Mouse (Mus musculus) bone marrow macrophage, adult 2 months (primary cell): ENCODE results near the gene Ak1. TPM values are rescaled to one million over a fixed set of nuclear protein-coding genes. Genes with fewer than 3 reads are reported as not detected.

Experiments
- H3K27ac ChIP-seq: 2 replicates; pipeline ENCODE4 v1.5.1; 2012; ENCODE audit warnings: low read depth, low read length; ENCODE audit not compliant: insufficient read depth
- H3K4me1 ChIP-seq: 2 replicates; pipeline ENCODE4 v1.6.1; 2012; ENCODE audit warnings: low read length; ENCODE audit not compliant: control insufficient read depth, insufficient read depth
- H3K4me3 ChIP-seq: 2 replicates; pipeline ENCODE4 v1.5.1; 2012; ENCODE audit warnings: mild to moderate bottlenecking, low read length, moderate library complexity; ENCODE audit not compliant: insufficient read depth
- CTCF ChIP-seq: IDR thresholded peaks from 2 replicates; pipeline ENCODE4 v1.5.1; 2012; ENCODE audit warnings: low read depth, mild to moderate bottlenecking, low read length, moderate library complexity
- POLR2A ChIP-seq: IDR thresholded peaks from 2 replicates; pipeline ENCODE4 v1.6.1; 2012; ENCODE audit warnings: mild to moderate bottlenecking, low read depth, low read length, borderline replicate concordance
- polyA plus RNA-seq: library from polyadenylated mRNA; stranded (reverse); fragments of >200 nt; gene quantifications from 2 replicates; pipeline ENCODE4 v1.2.4, GENCODE M21; 2012; ENCODE audit not compliant: missing spikeins, insufficient read depth, insufficient read length

Gene Ak1
- polyA plus RNA-seq, 1 experiment, result 4.1 TPM

DNA sequence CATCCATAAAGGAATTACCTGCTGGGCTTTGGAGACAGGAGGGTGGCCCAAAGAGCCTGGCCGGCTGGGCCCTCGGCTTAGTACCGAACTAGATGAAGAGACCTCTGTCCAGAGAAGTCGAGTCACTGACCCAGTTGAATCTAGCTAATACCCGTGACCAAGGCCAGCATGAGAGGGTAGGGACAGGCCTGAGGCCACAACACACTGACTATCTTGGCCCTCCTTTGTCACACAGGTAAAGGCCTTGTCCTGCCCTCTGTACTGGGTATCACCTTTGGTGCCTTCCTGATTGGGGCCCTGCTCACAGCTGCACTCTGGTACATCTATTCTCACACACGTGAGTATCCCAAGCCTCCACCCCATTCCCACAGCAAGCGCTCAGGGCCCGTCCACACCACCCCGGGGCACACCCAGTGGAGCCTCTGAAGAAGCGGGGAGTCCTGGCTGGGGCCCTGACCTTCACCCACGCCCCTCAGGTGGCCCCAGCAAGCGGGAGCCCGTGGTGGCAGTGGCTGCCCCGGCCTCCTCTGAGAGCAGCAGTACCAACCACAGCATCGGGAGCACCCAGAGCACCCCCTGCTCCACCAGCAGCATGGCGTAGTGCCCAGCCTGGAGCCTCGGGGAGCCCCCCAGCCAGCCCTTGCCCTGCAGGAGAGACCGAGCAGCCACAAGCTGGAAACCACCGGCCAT is 59.5 kb downstream of the Ak1 start:
- peaks cover 9% of the 10 kb centered on the region for H3K4me1 ChIP-seq
- no peak overlapping the region for H3K27ac ChIP-seq
- no peak overlapping the region for H3K4me3 ChIP-seq
- TF ChIP-seq POLR2A, result no peak
- no peak for TF ChIP-seq CTCF

DNA sequence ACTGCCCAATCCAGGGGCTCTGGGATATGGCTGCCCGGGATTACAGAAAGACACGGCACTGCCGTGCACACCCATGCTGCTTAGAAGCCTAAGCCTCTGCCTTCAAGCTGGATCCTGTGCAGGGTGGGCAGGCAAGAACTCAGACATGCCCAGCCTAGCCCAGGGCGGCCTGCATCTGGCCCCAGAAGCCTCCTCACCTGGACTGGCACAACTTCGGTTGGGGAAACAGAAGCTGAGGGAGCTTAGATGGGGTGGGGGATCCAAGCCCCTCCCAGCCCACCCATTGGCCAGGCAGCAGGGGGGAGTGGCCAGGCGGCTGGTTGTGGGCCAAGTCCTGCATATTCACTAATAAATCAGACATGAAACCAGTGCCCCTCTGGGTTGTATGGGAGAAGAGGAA is 60.2 kb downstream of the Ak1 start:
- H3K4me1 ChIP-seq, result peaks cover 9% of the 10 kb centered on the region
- TF ChIP-seq CTCF, result no peak
- no peak overlapping the region for H3K4me3 ChIP-seq
- H3K27ac ChIP-seq, result no peak overlapping the region

DNA sequence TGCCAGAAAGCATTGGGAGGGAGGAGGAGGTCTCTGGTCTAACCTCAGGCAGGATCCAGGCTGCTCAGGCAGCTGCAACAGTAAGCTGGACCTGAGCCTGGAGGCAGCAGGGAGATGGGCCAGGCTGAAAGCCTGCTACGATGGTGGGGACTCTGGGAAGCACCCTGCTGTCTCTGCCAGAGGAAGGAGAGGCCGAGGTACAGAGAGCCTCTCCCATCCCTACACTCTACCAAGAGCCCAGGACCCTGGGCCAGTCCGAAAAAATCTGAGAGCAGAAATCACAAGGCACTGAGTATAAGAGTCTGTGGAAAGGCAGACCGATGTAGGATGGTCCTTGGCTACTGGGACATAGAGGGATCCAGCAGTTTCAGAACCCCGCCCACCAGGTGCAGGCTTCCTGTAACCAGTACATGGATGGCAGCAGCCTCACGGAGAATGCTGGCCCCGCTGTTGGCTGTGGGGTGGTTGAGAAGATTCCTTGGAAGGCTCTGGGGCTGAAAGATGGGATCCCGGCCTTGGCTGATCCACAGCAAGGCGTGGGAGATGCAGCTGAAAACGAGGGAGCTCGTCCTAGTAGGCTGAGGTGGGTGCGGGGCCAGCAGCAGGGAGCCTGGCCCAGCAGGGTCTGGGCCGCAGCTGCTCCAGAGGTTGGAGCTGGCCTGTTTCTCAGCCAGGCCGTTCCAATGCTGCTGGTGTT is 61.3 kb downstream of the Ak1 start:
- Histone ChIP-seq H3K4me3 (no peak overlapping the region), H3K4me1 (peaks cover 9% of the 10 kb centered on the region), H3K27ac (no peak overlapping the region)
- TF ChIP-seq POLR2A, result no peak
- TF ChIP-seq CTCF, result no peak

DNA sequence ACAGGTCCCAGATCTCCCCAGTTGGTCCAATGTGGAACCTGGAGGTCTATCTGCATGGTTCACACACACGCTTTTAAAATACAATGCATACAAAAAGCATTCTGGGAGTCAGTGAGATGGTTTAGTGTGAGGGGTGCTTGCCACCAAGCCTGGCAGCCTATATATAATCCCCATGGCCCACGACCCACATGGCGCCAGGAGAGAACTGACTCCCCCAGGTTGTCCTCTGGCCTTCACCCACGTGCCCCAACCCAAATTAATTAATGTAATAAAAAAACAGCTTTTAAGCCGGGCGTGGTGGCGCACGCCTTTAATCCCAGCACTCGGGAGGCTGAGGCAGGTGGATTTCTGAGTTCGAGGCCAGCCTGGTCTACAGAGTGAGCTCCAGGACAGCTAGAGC is 62.1 kb downstream of the Ak1 start:
- H3K27ac ChIP-seq, result no peak overlapping the region
- H3K4me3 ChIP-seq, result no peak overlapping the region
- no peak for TF ChIP-seq CTCF
- TF ChIP-seq POLR2A, result no peak
- peaks cover 9% of the 10 kb centered on the region for H3K4me1 ChIP-seq

Other genes with a start within 250 kb of the Ak1 start
- 53.8 and 63.3 TPM in 2 replicates for gene 1110008P14Rik, start 239.8 kb upstream of the Ak1 start, polyA plus RNA-seq
- 2.1 and 2.4 TPM in 2 replicates for gene Lcn2, start 233.5 kb upstream of the Ak1 start, polyA plus RNA-seq
- 7.4 and 7.9 TPM in 2 replicates for gene Ptges2, start 225.9 kb upstream of the Ak1 start, polyA plus RNA-seq
- 5.5 and 6.0 TPM in 2 replicates for gene Naif1, start 171.3 kb upstream of the Ak1 start, polyA plus RNA-seq
- 4.8 and 6.9 TPM in 2 replicates for gene Slc25a25, start 170.3 kb upstream of the Ak1 start, polyA plus RNA-seq
- gene Fam102a, start 86.4 kb upstream of the Ak1 start, polyA plus RNA-seq, result 4.7 and 5.3 TPM in 2 replicates
- gene Dpm2, start 50.9 kb upstream of the Ak1 start, polyA plus RNA-seq, result 55.6 and 68.0 TPM in 2 replicates
- not detected in 2 replicates for gene Pip5kl1, start 47.0 kb upstream of the Ak1 start, polyA plus RNA-seq
- not detected in 2 replicates for gene 9430097D07Rik, start 46.1 kb upstream of the Ak1 start, polyA plus RNA-seq
- gene St6galnac4, start 34.7 kb upstream of the Ak1 start, polyA plus RNA-seq, result 22.0 and 26.9 TPM in 2 replicates
- 30.7 and 35.3 TPM in 2 replicates for gene St6galnac6, start 22.0 kb upstream of the Ak1 start, polyA plus RNA-seq
- 45.4 and 46.2 TPM in 2 replicates for gene Eng, start 24.8 kb downstream of the Ak1 start, polyA plus RNA-seq
- gene Fpgs, start 82.4 kb downstream of the Ak1 start, polyA plus RNA-seq, result 4.3 and 5.1 TPM in 2 replicates
- gene Cdk9, start 91.3 kb downstream of the Ak1 start, polyA plus RNA-seq, result 192 and 210 TPM in 2 replicates
- 19.3 and 22.0 TPM in 2 replicates for gene Sh2d3c, start 99.3 kb downstream of the Ak1 start, polyA plus RNA-seq
- gene 6330409D20Rik, start 119.3 kb downstream of the Ak1 start, polyA plus RNA-seq, result not detected in 2 replicates
- 32.1 and 33.9 TPM in 2 replicates for gene Tor2a, start 135.5 kb downstream of the Ak1 start, polyA plus RNA-seq
- not detected in 2 replicates for gene Ttc16, start 153.9 kb downstream of the Ak1 start, polyA plus RNA-seq
- 3.2 and 5.5 TPM in 2 replicates for gene Ptrh1, start 154.0 kb downstream of the Ak1 start, polyA plus RNA-seq
- not detected in 2 replicates for gene Cfap157, start 162.7 kb downstream of the Ak1 start, polyA plus RNA-seq
- 17.1 and 17.7 TPM in 2 replicates for gene Stxbp1, start 225.5 kb downstream of the Ak1 start, polyA plus RNA-seq